Mouse (Mus musculus): Measurements from ENCODE around the gene Tmem150a.

Tmem150a gene

GRCm38 (mm10) chr6:72396837-72397251 lies 41.6 kb downstream of the Tmem150a start:
- in situ Hi-C loops (cut with MboI, MseI), result no loop called here

DNA sequence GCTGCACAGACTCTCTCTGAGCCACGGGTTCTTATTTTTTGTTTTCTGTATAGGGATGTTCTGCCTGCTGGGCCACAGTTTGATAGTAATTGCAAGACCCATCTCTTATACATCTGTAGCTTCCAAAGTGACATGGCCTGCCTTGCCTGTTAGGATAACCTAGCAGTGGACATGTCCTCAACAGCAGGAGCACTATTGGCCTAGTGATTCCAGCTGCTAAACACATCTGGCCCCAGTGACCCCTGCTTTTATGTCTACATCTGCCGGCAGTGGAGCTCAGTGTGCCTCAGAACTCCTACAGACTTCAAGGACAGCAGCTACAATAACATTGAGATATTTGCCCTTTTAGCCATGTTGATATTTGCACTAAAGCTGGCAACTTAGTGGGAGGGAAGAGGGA lies 44.7 kb downstream of the Tmem150a start:
- in situ Hi-C loops (cut with MboI, MseI), result no loop called here

- in situ Hi-C loops (cut with MboI, MseI), result no loop called here
These were observed 46.6 kb downstream of the Tmem150a start for GRCm38 (mm10) chr6:72401875-72402274.

GRCm38 (mm10) chr6:72405356-72405755 lies 50.1 kb downstream of the Tmem150a start:
- in situ Hi-C loops (cut with MboI, MseI), result no loop called here

DNA sequence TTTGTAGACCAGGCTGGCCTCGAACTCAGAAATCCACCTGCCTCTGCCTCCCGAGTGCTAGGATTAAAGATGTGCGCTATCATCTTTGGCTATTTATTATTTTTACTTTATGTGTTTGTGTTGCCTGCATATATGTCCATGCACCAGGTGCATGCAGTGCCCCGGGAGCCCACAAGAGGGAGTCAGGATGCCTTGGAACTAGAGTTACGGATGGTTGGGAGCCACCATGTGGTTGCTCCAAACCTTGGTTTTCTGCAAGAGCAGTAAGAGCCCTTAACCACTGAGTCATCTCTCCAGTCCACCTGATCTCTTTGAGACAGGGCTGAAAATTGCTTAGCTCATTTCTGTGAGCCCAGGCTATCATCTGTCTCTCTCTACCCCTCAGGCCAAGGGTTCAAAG lies 51.9 kb downstream of the Tmem150a start:
- in situ Hi-C loops (cut with MboI, MseI), result no loop called here

Data from T-helper 2 cell (primary cell).